Mouse (Mus musculus): ENCODE results near the gene Dpf1.

The Dpf1 gene

GRCm38 (mm10) chr7:29340838-29341237 is 37.1 kb downstream of the Dpf1 start:
- peak in 1 of 2 experiments; percentile 56 for DNase-seq (ENCODE audit: low spot score in 2 of 2)

DNA sequence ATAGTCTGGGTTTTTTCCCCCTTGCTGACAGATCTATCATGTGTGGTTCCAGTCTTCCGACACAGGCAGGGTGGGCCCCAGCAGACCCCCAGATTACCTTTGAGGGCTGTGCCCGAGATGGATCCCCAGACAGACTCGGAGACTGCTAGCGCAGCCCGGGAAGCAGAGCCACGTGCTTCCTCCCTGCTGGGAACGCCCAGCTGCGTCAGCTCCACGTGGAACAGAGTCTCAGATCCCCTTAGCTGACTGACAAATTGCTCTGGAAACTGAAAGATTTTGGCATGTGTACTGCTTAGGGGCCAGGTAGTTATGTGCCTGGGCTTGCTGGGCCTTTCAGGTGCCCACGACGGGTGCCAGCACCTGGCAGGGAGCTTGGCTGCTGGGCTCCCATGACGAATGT is 38.0 kb downstream of the Dpf1 start:
- peak; percentile 23 to 67 for DNase-seq (ENCODE audit: low spot score in 2 of 2)

DNA sequence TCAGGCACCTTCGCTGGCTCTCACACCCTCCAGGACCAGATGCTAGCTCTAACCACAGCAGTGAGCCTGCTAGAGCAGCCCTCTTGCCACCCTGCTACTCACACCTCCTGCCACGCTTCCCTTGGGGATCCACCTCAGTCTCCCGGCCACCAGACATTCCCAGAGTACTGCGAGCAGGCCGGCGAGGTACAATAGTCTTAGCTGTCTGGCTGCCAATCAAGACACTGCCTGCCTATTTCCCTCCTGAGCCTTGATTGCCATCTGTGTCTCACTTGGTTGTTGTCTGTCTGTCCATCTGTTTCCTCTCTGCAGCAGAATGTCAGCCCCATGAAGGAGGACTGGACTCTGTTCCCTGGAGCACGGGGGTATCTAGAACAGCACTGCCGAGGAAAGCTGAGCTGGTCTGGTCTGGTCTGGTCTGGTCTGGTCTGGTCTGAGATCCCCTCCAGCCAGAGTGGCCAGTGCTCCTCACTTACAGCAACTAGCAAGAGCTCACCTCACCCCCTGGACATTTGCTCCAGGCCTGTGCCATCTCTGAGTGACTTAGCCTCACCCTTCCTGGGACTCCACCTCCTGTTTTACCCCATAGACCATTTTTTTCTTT is 38.8 kb downstream of the Dpf1 start:
- peak in 1 of 2 experiments; percentile 19 for DNase-seq (ENCODE audit: low spot score in 2 of 2)

- no peak for DNase-seq (ENCODE audit: low spot score in 2 of 2)
Measured at GRCm38 (mm10) chr7:29343746-29344145, 40.0 kb downstream of the Dpf1 start.

DNA sequence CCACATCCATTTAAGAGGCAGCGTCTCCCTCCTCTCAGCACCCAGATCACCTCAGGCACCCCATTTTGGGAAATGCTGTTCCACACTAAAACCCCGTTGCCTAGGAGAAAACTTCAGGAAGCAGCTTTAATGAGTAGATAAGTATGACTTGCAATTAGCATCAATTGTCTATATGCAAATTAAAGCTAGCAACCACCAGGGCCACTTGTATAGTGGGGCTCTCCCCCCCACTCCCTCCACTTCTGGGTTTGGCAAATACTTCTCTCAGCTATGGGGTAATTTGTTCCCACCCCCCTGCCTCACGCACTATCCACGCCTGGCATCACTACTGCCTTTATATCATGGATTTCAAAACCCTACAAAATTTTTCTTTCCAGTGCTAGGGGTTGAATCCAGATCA is 41.8 kb downstream of the Dpf1 start:
- no peak for DNase-seq (ENCODE audit: low spot score in 2 of 2)

GRCm38 (mm10) chr7:29346212-29346611 is 42.5 kb downstream of the Dpf1 start:
- DNase-seq (ENCODE audit: low spot score in 2 of 2) = no peak

- no peak for DNase-seq (ENCODE audit: low spot score in 2 of 2)
Measured at GRCm38 (mm10) chr7:29350489-29350888, 46.7 kb downstream of the Dpf1 start.

DNA sequence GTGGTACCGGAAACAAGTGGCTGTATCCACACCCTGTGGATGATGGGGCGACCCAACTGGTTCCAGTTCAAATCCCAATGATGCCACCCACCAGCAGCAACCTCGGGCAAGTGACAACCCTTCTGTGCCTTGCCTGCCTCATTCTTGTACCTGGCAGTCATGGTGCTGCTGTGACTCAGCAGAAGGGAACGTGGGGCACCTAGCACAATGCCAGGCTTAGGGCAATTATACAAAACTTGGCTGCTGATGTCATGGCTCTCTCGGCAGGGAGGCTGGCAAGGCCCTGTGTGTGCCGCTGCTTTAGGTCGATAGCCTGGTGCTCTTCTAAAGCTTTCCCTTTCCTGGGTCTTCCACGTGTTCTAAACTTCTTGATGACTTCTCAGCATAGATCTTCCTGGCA is 48.5 kb downstream of the Dpf1 start:
- DNase-seq (ENCODE audit: low spot score in 2 of 2) = no peak

DNA sequence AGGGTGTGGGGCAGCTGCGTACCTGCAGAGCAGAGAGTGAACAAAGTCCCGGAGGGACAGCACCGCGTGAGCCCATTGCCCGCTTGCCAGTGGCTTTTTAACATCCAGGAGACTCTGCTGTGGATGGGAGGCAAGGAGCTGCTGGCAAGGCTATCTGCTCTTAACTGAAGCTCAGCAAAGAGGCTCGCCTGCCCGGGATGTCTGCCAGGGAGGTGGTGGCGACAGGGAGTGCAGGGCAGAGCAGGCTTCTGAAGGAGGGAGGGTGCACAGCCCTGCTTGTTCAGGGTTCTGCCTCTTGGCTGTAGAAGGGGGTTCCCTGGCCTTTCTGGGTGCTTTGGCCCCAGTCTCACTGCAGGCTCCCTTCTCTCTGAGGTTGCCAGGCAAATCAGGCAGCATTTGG is 50.4 kb downstream of the Dpf1 start:
- DNase-seq (ENCODE audit: low spot score in 2 of 2) = no peak

- no peak for DNase-seq (ENCODE audit: low spot score in 2 of 2)
Measured at GRCm38 (mm10) chr7:29355406-29355805, 51.7 kb downstream of the Dpf1 start.

- DNase-seq (ENCODE audit: low spot score in 2 of 2) = no peak
Measured at GRCm38 (mm10) chr7:29361497-29361896, 57.7 kb downstream of the Dpf1 start.

- peak in 1 of 2 experiments; percentile 33 for DNase-seq (ENCODE audit: low spot score in 2 of 2)
Measured at GRCm38 (mm10) chr7:29364052-29364451, 60.3 kb downstream of the Dpf1 start.

DNA sequence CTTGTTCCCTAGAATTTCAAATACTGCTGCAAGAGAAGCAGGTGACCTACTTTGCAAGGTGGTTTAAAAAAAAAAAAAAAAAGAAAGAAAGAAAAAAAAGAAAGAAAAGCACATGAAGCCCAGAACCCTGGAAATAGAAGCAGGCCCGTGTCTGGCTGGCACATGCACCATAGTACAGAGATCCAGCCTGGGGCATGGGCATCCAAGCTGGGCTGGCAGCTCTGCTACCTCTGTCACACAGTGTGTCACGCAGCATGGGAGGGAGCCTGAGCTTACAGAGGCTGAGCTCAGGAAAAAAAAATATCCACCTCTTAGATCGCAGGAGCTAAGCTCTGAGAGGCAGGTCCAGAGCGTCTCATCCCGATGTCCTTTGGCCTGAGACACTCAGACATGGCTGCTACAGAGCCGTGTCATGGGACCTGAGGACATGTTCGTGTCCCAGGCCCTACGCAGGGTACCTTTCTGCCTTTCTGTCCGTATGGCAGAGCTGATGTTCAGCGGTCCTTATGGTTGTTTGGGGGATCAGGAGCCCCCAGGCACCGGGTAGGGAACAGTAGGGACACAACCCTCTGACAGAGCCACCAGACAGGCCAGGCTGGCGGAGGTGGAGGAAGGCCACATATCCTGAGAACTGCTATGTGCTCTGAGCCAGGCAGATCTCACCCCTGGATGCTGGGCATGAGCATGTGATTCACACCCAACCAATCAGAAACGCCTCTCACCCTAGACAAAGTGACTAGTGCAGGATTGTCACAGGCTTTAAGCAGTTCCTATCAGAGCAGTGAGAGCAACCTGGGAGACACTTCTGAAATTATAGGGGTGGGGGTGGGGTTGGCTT is 63.6 kb downstream of the Dpf1 start:
- DNase-seq (ENCODE audit: low spot score in 2 of 2) = no peak
